Mouse (Mus musculus): Measurements from ENCODE around the gene Lonrf2. TPM values are rescaled to one million over a fixed set of nuclear protein-coding genes. Genes with fewer than 3 reads are reported as not detected.

Gene Lonrf2
- polyA plus RNA-seq, 1 experiment from 2014 or later: 14.5 TPM

GRCm38 (mm10) chr1:38789988-38790602, 46.4 kb downstream of the Lonrf2 start:
- peak overlapping the region; percentile 68 for H3K27ac ChIP-seq (replicated peaks)
- WGBS: 13% methylated on average over 7 of the region's 7 CpGs
- ATAC-seq (ENCODE audit: low read depth): peak; percentile 38
- H3K9me3 ChIP-seq: no peaks in the 10 kb centered on the region
- H3K4me3 ChIP-seq: no peak overlapping the region
- H3K27me3 ChIP-seq: no peaks in the 10 kb centered on the region
- H3K9ac ChIP-seq: no peak overlapping the region
- peaks cover 33% of the 10 kb centered on the region for H3K36me3 ChIP-seq
- H3K4me2 ChIP-seq: no peak overlapping the region
- peaks cover 28% of the 10 kb centered on the region for H3K4me1 ChIP-seq (replicated peaks)

DNA sequence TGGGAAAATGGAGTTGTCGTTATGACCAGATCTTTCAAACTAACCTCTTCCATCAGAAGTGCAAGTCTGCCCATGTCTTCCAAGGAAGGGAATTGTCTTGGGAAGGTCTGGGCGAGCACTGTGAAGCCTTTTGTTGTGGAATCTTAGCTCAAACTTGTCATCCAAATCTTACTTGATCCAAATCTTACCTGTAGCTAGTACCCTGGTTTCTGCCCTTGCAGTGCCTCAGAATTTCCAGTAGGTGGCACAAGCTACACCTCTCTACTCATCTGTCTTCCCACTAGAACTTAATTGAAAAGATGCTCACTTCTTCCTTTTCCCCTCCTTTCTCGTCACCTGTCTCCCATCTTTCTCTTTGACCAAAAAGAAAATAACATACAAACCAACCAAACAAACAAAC, 47.6 kb downstream of the Lonrf2 start:
- WGBS: 68% methylated on average over 3 of the region's 3 CpGs
- Histone ChIP-seq H3K4me1 (replicated peaks) (peaks cover 28% of the 10 kb centered on the region), H3K4me2 (no peak overlapping the region), H3K27me3 (no peaks in the 10 kb centered on the region), H3K9me3 (no peaks in the 10 kb centered on the region), H3K4me3 (no peak overlapping the region), H3K9ac (no peak overlapping the region), H3K36me3 (peaks cover 23% of the 10 kb centered on the region), H3K27ac (replicated peaks) (no peak overlapping the region)
- ATAC-seq (ENCODE audit: low read depth): no peak

DNA sequence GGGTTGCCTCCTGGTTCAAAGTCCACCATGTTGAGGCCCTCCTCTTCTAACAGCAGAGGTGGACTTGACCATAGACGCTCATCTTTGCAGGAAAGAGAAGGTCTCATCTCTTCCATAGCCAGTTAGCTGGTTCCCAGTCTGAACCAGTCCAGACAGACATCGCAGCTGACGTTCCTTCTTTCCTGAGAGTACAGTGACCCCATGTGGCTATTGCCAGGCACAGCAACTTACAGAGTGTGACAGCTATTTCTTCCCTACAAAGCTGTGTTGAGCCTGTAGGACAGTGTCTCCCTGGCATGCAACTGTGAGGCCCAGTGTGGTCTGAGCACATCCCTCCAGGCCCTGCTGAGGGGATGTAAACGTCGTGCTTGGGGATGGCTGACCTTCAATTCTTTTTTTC, 49.1 kb downstream of the Lonrf2 start:
- no peaks in the 10 kb centered on the region for H3K9me3 ChIP-seq
- WGBS: 5% methylated on average over 5 of the region's 5 CpGs
- no peak overlapping the region for H3K4me2 ChIP-seq
- H3K9ac ChIP-seq: no peak overlapping the region
- no peaks in the 10 kb centered on the region for H3K27me3 ChIP-seq
- peaks cover 28% of the 10 kb centered on the region for H3K4me1 ChIP-seq (replicated peaks)
- H3K4me3 ChIP-seq: no peak overlapping the region
- H3K36me3 ChIP-seq: peaks cover 14% of the 10 kb centered on the region
- ATAC-seq (ENCODE audit: low read depth): peak; percentile 48; the same call in 1 of the 2 replicates
- peak overlapping the region; percentile 34; the same call in 1 of the 2 replicates for H3K27ac ChIP-seq (replicated peaks)

DNA sequence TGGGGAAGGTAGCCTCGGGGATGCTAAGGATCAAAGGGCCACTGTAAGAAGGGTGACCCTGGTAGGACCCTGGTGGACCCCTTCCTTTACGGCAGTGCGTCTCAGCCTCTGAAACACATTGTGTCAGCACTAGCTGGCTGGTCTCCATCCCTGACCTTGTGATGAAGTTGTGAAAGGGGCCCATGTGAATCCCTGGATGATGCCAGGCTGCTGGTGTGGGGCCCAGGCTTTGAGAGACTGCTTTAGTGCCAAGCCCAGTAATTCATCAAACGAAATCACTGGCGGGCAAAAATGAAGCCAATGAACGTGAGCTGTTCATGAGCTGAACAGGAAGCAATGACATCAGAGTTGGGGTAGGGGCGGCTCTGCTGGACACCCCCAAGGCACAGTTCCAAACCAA, 50.2 kb downstream of the Lonrf2 start:
- no peak overlapping the region for H3K27ac ChIP-seq (replicated peaks)
- H3K4me2 ChIP-seq: no peak overlapping the region
- H3K36me3 ChIP-seq: 0 out of 2 replicates have a peak, but pooled peaks cover 4% of the 10 kb centered on the region
- H3K27me3 ChIP-seq: no peaks in the 10 kb centered on the region
- no peak overlapping the region for H3K9ac ChIP-seq
- 69% methylated on average over 7 of the region's 7 CpGs for WGBS
- no peaks in the 10 kb centered on the region for H3K9me3 ChIP-seq
- H3K4me1 ChIP-seq (replicated peaks): peaks cover 28% of the 10 kb centered on the region
- no peak for ATAC-seq (ENCODE audit: low read depth)
- H3K4me3 ChIP-seq: no peak overlapping the region

DNA sequence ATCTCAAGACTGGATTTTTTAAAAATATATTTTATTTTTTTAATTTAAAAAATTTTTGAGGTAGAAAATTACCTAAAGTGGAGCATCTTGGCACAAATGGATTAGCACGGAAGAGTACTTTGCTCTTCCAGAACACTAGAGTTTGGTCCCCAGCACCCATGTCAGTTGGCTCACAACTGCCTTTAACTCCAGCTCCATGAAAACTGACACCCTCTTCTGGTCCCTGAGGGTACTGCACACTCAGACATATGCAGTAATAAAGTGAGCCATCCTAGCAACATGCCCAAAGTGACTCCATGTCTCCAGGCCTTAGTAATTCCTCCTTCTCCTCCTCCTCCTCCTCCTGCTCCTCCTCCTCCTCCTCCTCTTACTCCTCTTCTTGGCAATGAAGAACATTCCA, 58.2 kb downstream of the Lonrf2 start:
- 100% methylated on average over 1 of the region's 1 CpGs for WGBS
- no peak for ATAC-seq (ENCODE audit: low read depth)

GRCm38 (mm10) chr1:38777500-38777899, 59.0 kb downstream of the Lonrf2 start:
- H3K4me1 ChIP-seq (replicated peaks): no peaks in the 10 kb centered on the region
- no peak overlapping the region for H3K9ac ChIP-seq
- no peak overlapping the region for H3K4me3 ChIP-seq
- H3K36me3 ChIP-seq: no peaks in the 10 kb centered on the region
- no peak overlapping the region for H3K4me2 ChIP-seq
- no peaks in the 10 kb centered on the region for H3K27me3 ChIP-seq
- WGBS: 73% methylated on average over 7 of the region's 7 CpGs
- H3K27ac ChIP-seq (replicated peaks): no peak overlapping the region
- H3K9me3 ChIP-seq: no peaks in the 10 kb centered on the region
- no peak for ATAC-seq (ENCODE audit: low read depth)

More for the DNA sequence above, 58.2 kb downstream of the Lonrf2 start:
- H3K4me2 ChIP-seq: no peak overlapping the region
- H3K9me3 ChIP-seq: no peaks in the 10 kb centered on the region
- no peak overlapping the region for H3K4me3 ChIP-seq
- no peaks in the 10 kb centered on the region for H3K36me3 ChIP-seq
- H3K27me3 ChIP-seq: no peaks in the 10 kb centered on the region
- H3K27ac ChIP-seq (replicated peaks): no peak overlapping the region
- H3K9ac ChIP-seq: no peak overlapping the region
- H3K4me1 ChIP-seq (replicated peaks): no peaks in the 10 kb centered on the region

DNA sequence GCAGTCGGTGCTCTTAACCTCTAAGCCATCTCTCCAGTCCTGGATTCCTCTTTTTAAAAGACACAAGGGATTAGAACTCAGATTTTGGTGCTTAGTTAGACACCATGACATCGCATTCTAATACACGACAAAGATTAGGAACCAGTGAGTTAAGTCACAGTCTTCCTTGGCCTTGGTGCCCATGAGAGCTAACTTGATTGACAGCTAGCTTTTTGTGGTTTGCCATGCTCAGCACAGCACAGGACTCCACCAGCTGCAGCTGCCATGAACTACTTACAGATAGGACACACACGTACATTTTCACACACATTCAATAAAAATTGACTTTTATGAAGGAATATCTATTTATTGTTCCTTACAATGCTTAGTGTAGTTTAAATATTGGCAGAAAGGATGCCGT, 60.8 kb downstream of the Lonrf2 start:
- Histone ChIP-seq H3K27ac (replicated peaks) (no peak overlapping the region), H3K27me3 (no peaks in the 10 kb centered on the region), H3K4me1 (replicated peaks) (no peaks in the 10 kb centered on the region), H3K4me2 (no peak overlapping the region), H3K4me3 (no peak overlapping the region), H3K36me3 (no peaks in the 10 kb centered on the region), H3K9me3 (no peaks in the 10 kb centered on the region), H3K9ac (no peak overlapping the region)
- no peak for ATAC-seq (ENCODE audit: low read depth)
- 95% methylated on average over 5 of the region's 5 CpGs for WGBS

DNA sequence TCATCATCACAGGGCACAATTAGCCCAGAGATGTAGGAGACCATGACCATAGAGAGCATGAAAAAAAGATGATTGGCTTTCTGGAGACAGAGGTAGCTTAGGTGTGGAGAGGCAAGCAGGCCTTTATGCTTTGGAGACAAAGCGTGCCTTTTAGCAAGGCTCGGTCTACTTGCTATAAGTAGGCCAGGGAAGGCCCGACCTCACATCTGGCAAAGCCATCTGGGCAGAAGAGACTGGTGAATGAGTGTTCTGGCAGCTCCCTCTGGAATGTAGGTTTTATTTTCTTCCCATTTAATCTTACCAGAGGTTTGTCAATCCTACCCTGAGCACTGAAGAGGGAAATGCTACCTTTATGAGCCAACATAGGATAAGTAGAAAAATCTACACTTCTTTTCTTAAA, 65.8 kb downstream of the Lonrf2 start:
- Histone ChIP-seq H3K9ac (no peak overlapping the region), H3K27ac (replicated peaks) (no peak overlapping the region), H3K4me3 (no peak overlapping the region), H3K4me2 (no peak overlapping the region), H3K27me3 (no peaks in the 10 kb centered on the region; the same call in 1 of the 2 replicates), H3K4me1 (replicated peaks) (peaks cover 31% of the 10 kb centered on the region), H3K9me3 (no peaks in the 10 kb centered on the region), H3K36me3 (no peaks in the 10 kb centered on the region)
- 86% methylated on average over 3 of the region's 3 CpGs for WGBS
- ATAC-seq (ENCODE audit: low read depth): no peak

- no peak overlapping the region for H3K27ac ChIP-seq (replicated peaks)
- H3K9me3 ChIP-seq: no peaks in the 10 kb centered on the region
- H3K9ac ChIP-seq: no peak overlapping the region
- H3K4me2 ChIP-seq: no peak overlapping the region
- H3K4me3 ChIP-seq: no peak overlapping the region
- ATAC-seq (ENCODE audit: low read depth): no peak
- H3K4me1 ChIP-seq (replicated peaks): peaks cover 34% of the 10 kb centered on the region
- no peaks in the 10 kb centered on the region; the same call in 1 of the 2 replicates for H3K27me3 ChIP-seq
- no peaks in the 10 kb centered on the region for H3K36me3 ChIP-seq
- WGBS: 13% methylated on average over 6 of the region's 6 CpGs
Observed at GRCm38 (mm10) chr1:38769920-38770319, 66.6 kb downstream of the Lonrf2 start.

DNA sequence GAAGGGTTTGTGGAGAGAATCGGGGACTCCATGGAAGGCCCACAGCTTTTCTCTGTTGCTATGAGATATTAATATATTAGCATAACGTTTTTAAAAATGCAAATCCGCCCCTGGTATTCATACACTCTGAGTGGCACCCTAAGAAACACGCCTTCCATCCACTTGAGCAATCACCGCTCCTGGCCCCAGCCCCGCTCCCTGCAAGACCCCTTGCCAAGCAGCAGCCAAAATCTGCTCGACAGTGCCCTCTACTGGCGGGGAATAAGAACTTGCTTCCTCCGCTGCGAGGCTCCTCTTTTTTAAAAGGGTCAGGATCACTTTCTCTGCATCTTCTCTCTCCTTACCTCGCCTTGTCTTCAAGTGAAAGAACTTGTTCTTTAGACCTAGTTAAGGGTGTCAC, 68.7 kb downstream of the Lonrf2 start:
- H3K36me3 ChIP-seq: no peaks in the 10 kb centered on the region
- H3K4me1 ChIP-seq (replicated peaks): peaks cover 50% of the 10 kb centered on the region
- no peak overlapping the region for H3K4me3 ChIP-seq
- no peaks in the 10 kb centered on the region; the same call in 1 of the 2 replicates for H3K27me3 ChIP-seq
- H3K4me2 ChIP-seq: peak overlapping the region; percentile 38
- WGBS: 9% methylated on average over 11 of the region's 11 CpGs
- H3K9ac ChIP-seq: 0 out of 2 replicates have a peak overlapping the region, but pooled peaks have one; percentile 41
- no peaks in the 10 kb centered on the region for H3K9me3 ChIP-seq
- peak overlapping the region; percentile 81 for H3K27ac ChIP-seq (replicated peaks)
- peak; percentile 75 for ATAC-seq (ENCODE audit: low read depth)

DNA sequence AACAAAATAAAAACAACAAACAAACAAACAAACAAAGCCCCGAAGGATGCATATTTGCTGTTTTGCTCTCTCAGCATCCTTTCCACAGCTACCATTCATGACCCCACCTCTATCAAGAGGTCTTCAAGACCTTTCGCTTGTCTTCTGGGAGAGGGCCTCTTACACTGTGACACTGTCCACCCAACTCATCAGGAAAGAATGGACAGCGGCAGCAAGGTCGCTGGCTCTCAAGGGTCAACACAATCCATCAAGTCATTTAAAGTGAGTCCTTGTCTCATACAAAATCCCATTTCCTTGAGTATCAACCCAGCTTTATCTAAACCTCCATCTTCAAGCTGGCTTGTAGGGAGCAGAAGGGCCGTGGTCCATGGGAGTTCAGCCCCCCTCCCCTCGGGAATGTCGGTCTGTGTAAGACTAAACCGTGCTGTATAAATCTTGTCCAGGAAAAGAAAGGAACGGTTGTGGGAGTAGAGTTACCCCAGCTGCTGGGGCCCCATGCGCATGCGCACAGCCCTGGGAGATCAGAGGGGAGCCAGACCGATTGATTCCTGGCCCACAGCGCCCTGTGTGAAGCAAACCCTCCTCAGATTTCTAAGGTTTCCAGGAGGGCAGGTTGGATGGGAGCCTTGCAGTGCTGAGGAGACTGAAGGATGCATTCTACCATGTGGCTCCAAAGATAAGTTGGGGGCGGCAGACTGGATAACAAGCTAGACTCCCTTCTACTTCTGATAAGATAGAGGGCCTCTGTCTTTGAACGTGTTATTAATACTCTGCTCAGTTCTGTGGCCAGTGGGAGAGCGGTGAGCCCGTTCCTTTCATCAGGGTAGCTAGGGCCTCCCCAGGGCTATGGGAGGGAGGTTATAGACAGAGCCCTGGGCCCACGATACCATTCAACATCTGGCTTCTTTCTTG, 69.6 kb downstream of the Lonrf2 start:
- peak overlapping the region; percentile 81 for H3K27ac ChIP-seq (replicated peaks)
- peak; percentile 83 for ATAC-seq (ENCODE audit: low read depth)
- H3K36me3 ChIP-seq: no peaks in the 10 kb centered on the region
- peak overlapping the region; percentile 38 for H3K4me2 ChIP-seq
- H3K9me3 ChIP-seq: no peaks in the 10 kb centered on the region
- peaks cover 50% of the 10 kb centered on the region for H3K4me1 ChIP-seq (replicated peaks)
- WGBS: 14% methylated on average over 18 of the region's 18 CpGs
- no peaks in the 10 kb centered on the region; the same call in 1 of the 2 replicates for H3K27me3 ChIP-seq
- 0 out of 2 replicates have a peak overlapping the region, but pooled peaks have one; percentile 11 for H3K4me3 ChIP-seq
- 0 out of 2 replicates have a peak overlapping the region, but pooled peaks have one; percentile 41 for H3K9ac ChIP-seq

GRCm38 (mm10) chr1:38766254-38766653, 70.3 kb downstream of the Lonrf2 start:
- 27% methylated on average over 4 of the region's 4 CpGs for WGBS
- Histone ChIP-seq H3K9me3 (no peaks in the 10 kb centered on the region), H3K36me3 (no peaks in the 10 kb centered on the region), H3K4me2 (no peak overlapping the region), H3K4me1 (replicated peaks) (peaks cover 50% of the 10 kb centered on the region), H3K9ac (no peak overlapping the region), H3K27ac (replicated peaks) (peak overlapping the region; percentile 81; the same call in 1 of the 2 replicates), H3K4me3 (no peak overlapping the region), H3K27me3 (no peaks in the 10 kb centered on the region; the same call in 1 of the 2 replicates)
- no peak for ATAC-seq (ENCODE audit: low read depth)

Measured in neural tube, embryonic 13.5 days (tissue).